Mouse (Mus musculus) olfactory bulb, adult 2 months (tissue): ENCODE measurements at regions not wholly inside any gene's neighbourhood (a gene's known extent, or its start where the extent isn't known, plus 50 kb on each side); places are given as distances from the start of the nearest gene placed in this dataset.

Experiments used
- H3K27ac ChIP-seq: fragments of 200-500 bp; 2 replicates; pipeline ENCODE4 v1.5.1; 2012; ENCODE audit warnings: low read depth, low read length; ENCODE audit not compliant: insufficient read depth
- H3K4me1 ChIP-seq: fragments of 200-500 bp; 2 replicates; pipeline ENCODE4 v1.6.1; 2012; ENCODE audit warnings: low read length; ENCODE audit not compliant: control insufficient read depth, insufficient read depth
- H3K4me3 ChIP-seq: fragments of 200-500 bp; 2 replicates; pipeline ENCODE4 v1.5.1; 2012; ENCODE audit warnings: mild to moderate bottlenecking, low read depth, low read length, moderate library complexity; ENCODE audit not compliant: insufficient read depth
- CTCF ChIP-seq: fragments of 200-500 bp; IDR thresholded peaks from 2 replicates; pipeline ENCODE4 v1.5.1; 2012; ENCODE audit warnings: low read depth, mild to moderate bottlenecking, low read length, moderate library complexity; ENCODE audit not compliant: insufficient read depth
- POLR2A ChIP-seq: fragments of 200-500 bp; IDR thresholded peaks from 2 replicates; pipeline ENCODE4 v1.6.1; 2012; ENCODE audit warnings: mild to moderate bottlenecking, low read depth, low read length, moderate library complexity; ENCODE audit not compliant: insufficient read depth
- WGBS: fragments of 180-500 bp; shearing (Covaris S2); methylation state at CpG from one replicate; pipeline ENCODE4 v1.1.7; 2018; 5-methylcytosine and 5-hydroxymethylcytosine counted together

DNA sequence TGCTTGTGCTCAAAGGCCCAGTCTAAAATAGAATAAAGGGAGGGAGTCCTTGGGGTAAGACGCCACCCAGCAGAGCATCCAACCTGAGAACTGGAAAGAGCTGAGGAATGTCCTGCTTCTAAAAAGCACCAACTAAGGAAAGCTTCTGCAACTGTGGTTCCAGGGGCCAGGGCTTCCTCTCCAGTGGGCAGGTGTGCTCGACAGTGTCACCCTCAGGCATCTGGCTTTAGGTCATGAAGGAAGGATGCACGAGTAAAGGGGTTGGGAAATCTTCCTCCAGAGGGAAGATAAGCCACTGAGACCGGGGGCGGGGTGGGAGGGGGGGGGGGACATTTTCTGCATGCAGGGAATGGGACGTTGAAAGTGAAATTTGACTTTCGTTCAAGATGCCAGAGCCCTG is 101.2 kb upstream of the Akirin2 start:
- H3K4me3 ChIP-seq, result no peak overlapping the region
- 87% methylated on average over 7 of the region's 7 CpGs for WGBS
- no peaks in the 10 kb centered on the region for H3K4me1 ChIP-seq
- TF ChIP-seq POLR2A, result no peak
- no peak for TF ChIP-seq CTCF
- no peak overlapping the region for H3K27ac ChIP-seq

DNA sequence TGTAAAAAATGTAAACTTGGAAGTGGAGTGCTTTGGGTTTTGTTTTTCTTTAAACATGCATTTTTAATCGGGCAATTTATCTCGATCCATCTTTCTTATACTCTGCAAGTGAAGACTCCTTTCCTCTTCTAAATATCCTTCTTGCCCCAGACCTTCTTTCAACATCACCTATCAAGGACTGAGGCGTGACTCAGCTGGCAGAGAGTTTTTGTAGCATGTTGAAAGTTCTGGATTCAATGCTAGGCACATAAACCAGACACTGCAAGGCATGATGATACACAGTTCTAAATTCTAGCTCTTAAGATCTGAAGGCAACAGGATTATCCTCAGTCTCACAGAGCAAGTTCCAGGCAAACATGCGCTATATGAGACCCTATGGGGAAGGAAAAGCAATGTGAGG is 88.1 kb upstream of the Akirin2 start:
- TF ChIP-seq POLR2A (no peak), CTCF (no peak)

DNA sequence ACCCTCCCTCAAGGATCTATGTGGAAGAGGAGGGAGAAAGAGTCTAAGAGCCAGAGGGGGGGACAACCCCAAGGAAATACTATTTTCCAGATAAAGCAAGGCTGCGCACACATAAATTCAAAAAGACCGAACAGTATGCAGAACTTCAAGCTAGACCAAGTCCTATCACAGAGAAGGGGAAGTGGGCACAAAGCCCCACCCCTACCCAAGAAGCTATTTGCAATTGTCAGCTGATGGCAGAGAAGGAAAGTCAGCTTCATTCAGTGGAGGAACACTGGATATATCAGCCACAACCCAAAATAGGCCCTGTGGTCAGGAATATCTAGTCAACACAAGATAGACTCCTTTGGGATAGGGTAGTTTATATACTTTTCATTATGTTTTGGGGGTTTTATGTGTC is 84.9 kb upstream of the Akirin2 start:
- WGBS, result 96% methylated on average over 2 of the region's 2 CpGs
- no peaks in the 10 kb centered on the region for H3K4me1 ChIP-seq
- TF ChIP-seq CTCF (no peak), POLR2A (no peak)
- no peak overlapping the region for H3K27ac ChIP-seq
- no peak overlapping the region for H3K4me3 ChIP-seq

More for the DNA sequence above, 88.1 kb upstream of the Akirin2 start:
- Histone ChIP-seq H3K27ac (no peak overlapping the region), H3K4me1 (no peaks in the 10 kb centered on the region), H3K4me3 (no peak overlapping the region)
- 96% methylated on average over 4 of the region's 4 CpGs for WGBS

DNA sequence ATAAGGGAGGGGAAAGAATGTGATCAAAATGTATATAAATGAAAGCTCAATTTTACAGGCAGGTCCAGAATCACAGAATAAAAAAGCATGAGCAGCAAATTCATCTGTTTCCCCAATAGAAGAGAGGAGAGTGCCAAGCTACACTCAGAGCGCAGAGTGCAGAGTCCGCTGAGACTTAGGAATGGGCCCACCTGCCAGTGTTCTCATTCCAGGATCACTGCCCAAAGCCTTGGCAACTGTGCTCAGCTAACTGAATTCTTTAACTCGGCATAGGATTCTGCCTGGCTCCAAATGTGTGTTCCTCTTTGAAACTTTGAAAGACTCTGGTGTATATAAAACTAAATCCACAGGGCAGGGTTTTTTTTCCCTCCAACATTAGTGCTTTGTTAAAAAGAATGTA is 84.4 kb upstream of the Akirin2 start:
- WGBS, result 54% methylated on average over 3 of the region's 3 CpGs
- Histone ChIP-seq H3K27ac (no peak overlapping the region), H3K4me3 (no peak overlapping the region), H3K4me1 (no peaks in the 10 kb centered on the region)
- TF ChIP-seq CTCF (no peak), POLR2A (no peak)

- no peak overlapping the region for H3K27ac ChIP-seq
- H3K4me1 ChIP-seq, result no peaks in the 10 kb centered on the region
- H3K4me3 ChIP-seq, result no peak overlapping the region
- TF ChIP-seq CTCF, result no peak
- no peak for TF ChIP-seq POLR2A
- 49% methylated on average over 9 of the region's 9 CpGs for WGBS
Observed at GRCm38 (mm10) chr4:34468096-34468495, 82.6 kb upstream of the Akirin2 start.

DNA sequence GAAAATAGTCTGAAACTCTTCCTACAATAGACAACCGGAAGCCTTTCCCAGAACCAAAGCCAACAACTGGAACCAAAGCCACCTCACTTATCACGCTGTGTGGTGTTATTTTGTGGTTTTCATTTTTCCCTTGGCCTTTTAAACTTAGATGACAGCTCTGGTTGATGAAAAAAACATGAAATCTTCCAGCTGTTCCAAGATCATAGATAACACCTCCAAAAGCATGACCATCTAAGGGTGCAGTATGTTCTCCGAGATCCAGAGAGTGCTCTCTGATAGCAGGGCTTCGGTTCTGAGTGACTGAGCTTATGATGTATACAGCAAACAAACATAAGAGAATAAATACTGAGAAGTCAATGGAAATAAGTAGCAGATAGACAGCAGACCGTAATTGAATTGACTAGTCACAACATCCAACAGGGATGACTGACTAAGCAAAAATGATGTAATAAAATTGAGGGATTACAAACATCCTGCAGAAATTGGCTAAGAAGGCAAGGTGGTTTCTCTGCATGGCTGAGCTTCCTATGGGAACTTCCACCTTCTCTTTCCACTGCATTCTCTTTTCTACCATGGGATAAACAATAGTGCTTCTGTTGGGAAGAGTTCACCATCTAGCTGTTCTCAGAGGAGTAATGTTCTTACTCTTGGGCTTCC is 74.8 kb upstream of the Akirin2 start:
- Histone ChIP-seq H3K4me1 (no peaks in the 10 kb centered on the region), H3K27ac (no peak overlapping the region), H3K4me3 (no peak overlapping the region)
- WGBS, result 88% methylated on average over 5 of the region's 5 CpGs
- TF ChIP-seq POLR2A, result no peak
- no peak for TF ChIP-seq CTCF

GRCm38 (mm10) chr4:34484273-34484672 is 66.5 kb upstream of the Akirin2 start:
- no peak overlapping the region for H3K4me3 ChIP-seq
- 35% methylated on average over 1 of the region's 1 CpGs for WGBS

GRCm38 (mm10) chr4:34485574-34485973 is 65.2 kb upstream of the Akirin2 start:
- WGBS, result 86% methylated on average over 17 of the region's 17 CpGs
- Histone ChIP-seq H3K4me1 (no peaks in the 10 kb centered on the region), H3K27ac (no peak overlapping the region), H3K4me3 (no peak overlapping the region)
- TF ChIP-seq POLR2A (no peak), CTCF (no peak)

More at GRCm38 (mm10) chr4:34484273-34484672, 66.5 kb upstream of the Akirin2 start:
- TF ChIP-seq CTCF (no peak), POLR2A (no peak)
- Histone ChIP-seq H3K27ac (no peak overlapping the region), H3K4me1 (no peaks in the 10 kb centered on the region)

GRCm38 (mm10) chr4:34494961-34495723 is 55.6 kb upstream of the Akirin2 start:
- no peaks in the 10 kb centered on the region for H3K4me1 ChIP-seq
- H3K4me3 ChIP-seq, result no peak overlapping the region
- TF ChIP-seq CTCF, result no peak
- TF ChIP-seq POLR2A, result no peak
- 76% methylated on average over 10 of the region's 10 CpGs for WGBS
- H3K27ac ChIP-seq, result no peak overlapping the region
